Mouse (Mus musculus): Measurements from ENCODE around the gene Naxd. TPM values are rescaled to one million over a fixed set of nuclear protein-coding genes. Genes with fewer than 3 reads are reported as not detected.

The Naxd gene
- total and polyA plus RNA-seq, 3 experiments: 39.7 to 57.1 (median 50.1) TPM

DNA sequence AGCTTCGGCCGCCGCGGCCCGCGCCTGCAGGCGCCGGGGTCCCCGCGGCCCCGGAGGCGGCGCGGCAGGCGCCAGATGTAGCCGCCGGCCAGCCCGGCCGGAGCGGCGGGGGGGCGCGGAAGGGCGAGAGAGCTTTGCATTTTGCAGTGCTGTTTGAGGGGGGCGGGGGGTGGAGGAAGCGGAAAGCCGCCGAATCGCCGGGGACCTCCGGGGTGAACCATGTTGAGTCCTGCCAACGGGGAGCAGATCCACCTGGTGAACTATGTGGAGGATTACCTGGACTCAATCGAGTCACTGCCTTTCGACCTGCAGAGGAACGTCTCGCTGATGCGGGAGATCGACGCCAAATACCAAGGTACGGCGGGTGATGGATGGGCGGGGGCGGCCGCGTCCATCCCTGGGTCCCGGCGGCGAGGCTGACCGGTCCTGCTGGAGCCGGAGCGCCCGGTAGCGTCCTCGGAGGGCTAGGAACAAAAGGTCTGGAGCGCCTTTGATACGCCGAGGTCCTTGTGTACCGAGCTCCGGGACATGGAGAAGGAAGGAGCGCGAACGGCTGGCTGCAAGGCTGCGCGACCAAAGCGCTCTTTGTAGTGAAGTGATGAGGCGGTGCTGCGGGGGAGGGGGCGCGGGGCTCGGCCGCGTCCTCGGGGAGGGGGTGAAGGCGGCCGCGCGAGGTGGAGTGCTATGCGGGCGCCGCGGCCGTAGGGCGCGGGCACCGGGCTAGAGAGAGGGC, 59.6 kb downstream of the Naxd start:
- peaks cover 10 to 34% of the 10 kb centered on the region in 2 experiments; a peak in 2 of 4 replicates for H3K4me1 ChIP-seq (ENCODE audit: control insufficient read depth in 1 of 2, insufficient read depth in 2 of 2)
- H3K4me3 ChIP-seq (replicated peaks in 1 of 3; ENCODE audit: low read depth in 2 of 3, low read length in 2 of 3, poor library complexity in 1 of 3): peak overlapping the region; percentile 65 to 77 (median 65)
- H3K9me3 ChIP-seq (replicated peaks; ENCODE audit: low read length): no peaks in the 10 kb centered on the region
- H3K79me2 ChIP-seq (replicated peaks; ENCODE audit: control insufficient read depth, extremely low read depth, insufficient read depth, poor library complexity, severe bottlenecking): peaks cover 39% of the 10 kb centered on the region
- H3K4me2 ChIP-seq (ENCODE audit: insufficient read depth, low read depth, poor library complexity, severe bottlenecking): peak overlapping the region; percentile 25; the same call in 1 of the 2 replicates
- peaks cover 9 to 17% of the 10 kb centered on the region in 2 experiments for H3K36me3 ChIP-seq (replicated peaks in 1 of 2; ENCODE audit: control insufficient read depth in 1 of 2, insufficient read depth in 1 of 2, low read length in 1 of 2)
- dilution Hi-C loops (cut with MboI; ENCODE audit: extremely low pct_ligation_motif_present, extremely low pct_unique_long_range_greater_than_20kb, low sequenced_read_pairs) (no loop called here), in situ Hi-C loops (cut with MboI; ENCODE audit: low pct_ligation_motif_present, low pct_unique_long_range_greater_than_20kb, low sequenced_read_pairs) (no loop called here)
- H3K27me3 ChIP-seq (replicated peaks): no peaks in the 10 kb centered on the region
- peak overlapping the region; percentile 70 for H3K9ac ChIP-seq (ENCODE audit: insufficient read depth, low read depth)
- TF ChIP-seq UBTF (IDR thresholded peaks at IDR 0.05; ENCODE audit: low read depth, low read length): peak; percentile 89
- peak; percentile 66 for TF ChIP-seq SIN3A (IDR thresholded peaks at IDR 0.05; ENCODE audit: low read length)
- TF ChIP-seq CHD1 (IDR thresholded peaks at IDR 0.05; ENCODE audit: low read depth, low read length): peak; percentile 22; the same call in 1 of the 2 replicates
- no peak for TF ChIP-seq USF2 (conservative IDR thresholded peaks at IDR 0.05; ENCODE audit: low read depth, low read length)
- no peak for TF ChIP-seq E2F4 (IDR thresholded peaks at IDR 0.05; ENCODE audit: insufficient replicate concordance, low read depth, low read length)
- peak overlapping the region; percentile 29; the same call in 1 of the 2 replicates for H3K27ac ChIP-seq (ENCODE audit: insufficient read depth, low read depth)
- DNase-seq (ENCODE audit: extremely low read depth): no peak

DNA sequence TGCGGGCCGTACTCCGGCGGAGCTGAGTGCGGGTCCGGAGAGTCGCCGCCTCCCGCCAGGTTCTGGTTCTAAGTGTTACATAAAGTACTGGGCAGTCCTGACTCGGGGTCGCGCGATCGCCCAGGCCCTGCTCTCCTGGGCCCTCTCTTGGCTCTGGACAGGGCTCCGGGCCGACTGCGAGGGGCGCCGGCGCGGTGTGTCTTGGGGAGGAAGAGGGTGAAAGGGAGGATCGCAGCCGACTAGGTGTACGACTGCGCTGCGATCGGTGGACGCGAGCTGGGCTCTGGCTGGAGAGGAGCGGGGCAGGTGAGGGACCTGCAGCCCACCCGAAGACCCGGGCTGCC, 60.1 kb downstream of the Naxd start:
- dilution Hi-C loops (cut with MboI; ENCODE audit: extremely low pct_ligation_motif_present, extremely low pct_unique_long_range_greater_than_20kb, low sequenced_read_pairs) (no loop called here), in situ Hi-C loops (cut with MboI; ENCODE audit: low pct_ligation_motif_present, low pct_unique_long_range_greater_than_20kb, low sequenced_read_pairs) (no loop called here)
- TF ChIP-seq SIN3A (IDR thresholded peaks at IDR 0.05; ENCODE audit: low read length) (no peak), MXI1 (IDR thresholded peaks at IDR 0.05; ENCODE audit: low read depth, low read length) (peak; percentile 65; the same call in 1 of the 2 replicates), PAX5 (IDR thresholded peaks at IDR 0.05; ENCODE audit: low read length) (no peak)
- Histone ChIP-seq H3K4me1 (ENCODE audit: control insufficient read depth in 1 of 2, insufficient read depth in 2 of 2) (peaks cover 10 to 30% of the 10 kb centered on the region in 2 experiments; a peak in 2 of 4 replicates), H3K27ac (ENCODE audit: insufficient read depth, low read depth) (peak overlapping the region; percentile 58), H3K4me3 (replicated peaks in 1 of 3; ENCODE audit: low read depth in 2 of 3, low read length in 2 of 3, poor library complexity in 1 of 3) (peak overlapping the region; percentile 65 to 77 (median 65)), H3K9ac (ENCODE audit: insufficient read depth, low read depth) (peak overlapping the region; percentile 70), H3K27me3 (replicated peaks) (no peaks in the 10 kb centered on the region), H3K36me3 (replicated peaks in 1 of 2; ENCODE audit: control insufficient read depth in 1 of 2, insufficient read depth in 1 of 2, low read length in 1 of 2) (peaks cover 12 to 21% of the 10 kb centered on the region in 2 experiments), H3K9me3 (replicated peaks; ENCODE audit: low read length) (no peaks in the 10 kb centered on the region), H3K4me2 (ENCODE audit: insufficient read depth, low read depth, poor library complexity, severe bottlenecking) (peak overlapping the region; percentile 17; the same call in 1 of the 2 replicates), H3K79me2 (replicated peaks; ENCODE audit: control insufficient read depth, extremely low read depth, insufficient read depth, poor library complexity, severe bottlenecking) (peaks cover 39% of the 10 kb centered on the region)
- no peak for DNase-seq (ENCODE audit: extremely low read depth)

DNA sequence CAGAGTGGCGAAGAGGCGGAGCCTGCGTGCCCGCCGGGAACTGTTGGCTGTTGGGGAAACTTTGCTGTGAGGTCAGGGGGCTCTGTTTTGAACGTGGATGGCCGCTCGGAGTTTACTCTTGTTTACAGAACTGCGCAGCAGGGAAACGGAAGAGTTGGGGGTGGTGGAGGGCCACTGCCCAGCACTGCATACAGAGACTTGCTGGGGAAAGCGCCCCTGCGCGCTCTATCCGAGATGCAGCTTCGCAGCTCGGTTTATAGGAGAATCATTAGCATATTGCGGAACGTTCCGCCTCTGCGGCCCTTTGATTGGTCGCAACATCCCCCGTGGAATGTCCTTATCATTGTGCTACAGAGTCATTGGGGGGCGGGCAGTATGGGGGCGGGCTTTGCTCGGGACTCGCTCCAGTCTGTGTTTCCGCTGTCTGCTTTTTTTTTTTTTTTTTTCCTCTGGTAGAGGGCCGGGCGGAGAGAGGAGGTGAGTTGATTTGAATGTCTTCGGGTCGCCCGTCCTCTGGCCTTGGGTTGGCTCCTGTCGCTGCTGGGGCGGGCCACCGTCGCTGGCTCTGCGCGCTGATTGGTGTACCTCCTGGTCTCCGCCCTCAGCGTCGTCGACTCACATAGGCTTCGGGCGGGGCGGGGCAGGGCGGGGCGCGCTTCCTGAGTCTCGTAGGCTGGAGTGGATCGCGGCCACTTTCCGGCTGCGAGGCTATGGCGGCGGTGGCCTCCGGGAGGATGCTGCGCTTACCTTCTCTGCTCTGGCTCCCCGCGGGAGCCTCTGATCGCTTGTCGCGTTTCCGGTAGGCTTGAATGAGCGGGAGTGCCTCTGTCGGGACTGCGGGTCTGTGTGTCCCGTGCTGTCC, 60.7 kb downstream of the Naxd start:
- dilution Hi-C loops (cut with MboI; ENCODE audit: extremely low pct_ligation_motif_present, extremely low pct_unique_long_range_greater_than_20kb, low sequenced_read_pairs): no loop called here
- in situ Hi-C loops (cut with MboI; ENCODE audit: low pct_ligation_motif_present, low pct_unique_long_range_greater_than_20kb, low sequenced_read_pairs): no loop called here
- Histone ChIP-seq H3K4me3 (replicated peaks in 1 of 3; ENCODE audit: low read depth in 2 of 3, low read length in 2 of 3, poor library complexity in 1 of 3) (peak overlapping the region; percentile 77 to 92 (median 83)), H3K79me2 (replicated peaks; ENCODE audit: control insufficient read depth, extremely low read depth, insufficient read depth, poor library complexity, severe bottlenecking) (peaks cover 39% of the 10 kb centered on the region), H3K4me1 (ENCODE audit: control insufficient read depth in 1 of 2, insufficient read depth in 2 of 2) (peaks cover 10 to 30% of the 10 kb centered on the region in 2 experiments; a peak in 2 of 4 replicates), H3K9me3 (replicated peaks; ENCODE audit: low read length) (no peaks in the 10 kb centered on the region), H3K4me2 (ENCODE audit: insufficient read depth, low read depth, poor library complexity, severe bottlenecking) (peak overlapping the region; percentile 17; the same call in 1 of the 2 replicates), H3K9ac (ENCODE audit: insufficient read depth, low read depth) (peak overlapping the region; percentile 76), H3K27ac (ENCODE audit: insufficient read depth, low read depth) (peak overlapping the region; percentile 58), H3K27me3 (replicated peaks) (no peaks in the 10 kb centered on the region), H3K36me3 (replicated peaks in 1 of 2; ENCODE audit: control insufficient read depth in 1 of 2, insufficient read depth in 1 of 2, low read length in 1 of 2) (peaks cover 12 to 21% of the 10 kb centered on the region in 2 experiments)
- DNase-seq (ENCODE audit: extremely low read depth): peak; percentile 99
- TF ChIP-seq JUND (conservative IDR thresholded peaks at IDR 0.05; ENCODE audit: low read depth, low read length): no peak
- no peak for TF ChIP-seq JUN (IDR thresholded peaks at IDR 0.05; ENCODE audit: insufficient read depth, low read depth, low read length)
- no peak for TF ChIP-seq ZC3H11A (IDR thresholded peaks at IDR 0.05; ENCODE audit: low read depth, low read length)
- peak; percentile 74; the same call in 1 of the 2 replicates for TF ChIP-seq ELF1 (IDR thresholded peaks at IDR 0.05; ENCODE audit: low read depth, low read length)
- peak; percentile 33; the same call in 1 of the 2 replicates for TF ChIP-seq IRF4 (IDR thresholded peaks at IDR 0.05; ENCODE audit: low read depth, low read length)
- peak; percentile 100 for TF ChIP-seq NELFE (IDR thresholded peaks at IDR 0.05; ENCODE audit: low read depth, low read length)
- peak; percentile 78 for TF ChIP-seq SIN3A (IDR thresholded peaks at IDR 0.05; ENCODE audit: low read length)
- peak; percentile 86 for TF ChIP-seq TCF12 (IDR thresholded peaks at IDR 0.05; ENCODE audit: low read depth, low read length)
- no peak for TF ChIP-seq RAD21 (IDR thresholded peaks at IDR 0.05; ENCODE audit: low read depth, low read length)
- TF ChIP-seq POLR2AphosphoS2 (IDR thresholded peaks at IDR 0.05; ENCODE audit: low read depth, low read length): peak; percentile 99
- TF ChIP-seq SMC3 (IDR thresholded peaks at IDR 0.05; ENCODE audit: low read depth, low read length): no peak
- no peak; the same call in 1 of the 2 replicates for TF ChIP-seq UBTF (IDR thresholded peaks at IDR 0.05; ENCODE audit: low read depth, low read length)
- TF ChIP-seq MAFK (IDR thresholded peaks at IDR 0.05; ENCODE audit: insufficient replicate concordance, low read length): no peak
- peak; percentile 26 for TF ChIP-seq HCFC1 (IDR thresholded peaks at IDR 0.05; ENCODE audit: low read depth, low read length)
- TF ChIP-seq MYC (IDR thresholded peaks at IDR 0.05; ENCODE audit: low read depth, low read length): no peak
- no peak for TF ChIP-seq PAX5 (IDR thresholded peaks at IDR 0.05; ENCODE audit: low read length)
